Mouse (Mus musculus): ENCODE data around the gene Nfkbie. TPM values are rescaled to one million over a fixed set of nuclear protein-coding genes. Genes with fewer than 3 reads are reported as not detected.

Nfkbie gene
- polyA plus RNA-seq, 1 experiment from 2014 or later: 4.7 TPM

DNA sequence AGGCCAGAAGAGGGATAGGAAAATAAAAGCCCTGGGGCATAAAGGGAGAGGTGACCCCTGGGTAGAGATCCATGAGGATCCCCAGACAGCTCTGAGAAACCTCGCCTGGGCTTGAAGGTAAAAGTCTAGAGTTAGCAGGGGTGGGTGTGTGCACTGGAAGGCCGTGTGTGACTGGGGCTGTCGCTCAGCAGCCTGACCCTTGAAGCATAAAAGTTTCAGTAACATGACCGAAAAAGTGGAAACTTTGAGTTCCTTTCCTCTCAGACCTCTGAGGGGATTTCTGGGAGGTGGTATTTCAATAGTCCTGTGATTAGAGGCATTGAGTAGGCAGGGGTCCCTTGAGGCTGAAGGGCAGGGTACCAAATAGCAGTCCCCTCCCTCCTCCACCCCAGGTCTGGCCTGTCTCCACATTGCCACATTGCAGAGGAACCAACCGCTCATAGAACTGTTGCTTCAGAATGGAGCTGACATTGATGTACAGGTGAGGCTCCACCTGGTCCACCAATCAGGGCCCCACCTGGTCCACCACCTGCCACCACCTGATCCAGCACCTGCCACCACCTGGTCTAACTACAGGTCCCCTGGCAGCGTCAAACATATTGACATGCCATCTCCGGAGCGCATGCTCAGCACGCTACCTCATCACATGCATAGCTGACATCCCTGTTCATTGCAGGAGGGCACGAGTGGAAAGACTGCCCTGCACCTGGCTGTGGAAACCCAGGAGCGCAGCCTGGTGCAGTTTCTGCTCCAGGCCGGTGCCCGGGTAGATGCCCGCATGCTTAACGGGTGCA is 4.4 kb downstream of the Nfkbie start:
- Histone ChIP-seq H3K36me3 (ENCODE audit: control insufficient read depth, insufficient read depth, low read length) (no peaks in the 10 kb centered on the region), H3K4me2 (ENCODE audit: low read depth, low read length) (no peak overlapping the region), H3K4me3 (ENCODE audit: low read depth, low read length) (no peak overlapping the region), H3K27me3 (replicated peaks; ENCODE audit: control insufficient read depth, insufficient read depth, low read length) (peaks cover 12% of the 10 kb centered on the region), H3K9ac (ENCODE audit: low read depth, low read length) (no peak overlapping the region), H3K4me1 (ENCODE audit: control insufficient read depth, insufficient read depth, low read length) (peaks cover 15% of the 10 kb centered on the region), H3K27ac (replicated peaks; ENCODE audit: low read depth, low read length) (no peak overlapping the region), H3K9me3 (ENCODE audit: control insufficient read depth, low read length) (no peaks in the 10 kb centered on the region)
- ATAC-seq (ENCODE audit: low read depth) (no peak), DNase-seq (ENCODE audit: low spot score) (no peak)
- 84% methylated on average over 15 of the region's 15 CpGs for WGBS

DNA sequence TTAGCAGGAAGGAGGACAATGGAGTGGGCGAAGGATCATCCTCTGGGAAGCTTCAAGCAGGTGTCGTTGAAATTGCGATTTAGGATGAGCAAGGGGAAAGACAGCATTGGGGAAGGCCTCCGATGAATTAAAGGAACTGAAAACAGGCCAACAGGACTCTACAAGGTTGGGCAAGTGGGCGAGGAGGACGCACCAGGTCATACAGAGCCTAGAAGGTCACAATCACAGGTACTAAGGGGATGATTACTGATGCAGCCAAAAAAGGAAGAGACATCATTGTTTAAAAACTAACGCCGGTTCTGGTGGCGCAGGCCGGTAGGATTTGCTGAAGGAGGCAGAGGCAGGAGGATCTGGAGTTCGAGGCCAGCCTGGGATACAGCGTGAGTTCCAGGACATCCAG is 7.7 kb downstream of the Nfkbie start:
- 76% methylated on average over 12 of the region's 12 CpGs for WGBS
- peak overlapping the region; percentile 82; the same call in 1 of the 2 replicates for H3K9ac ChIP-seq (ENCODE audit: low read depth, low read length)
- peaks cover 32% of the 10 kb centered on the region for H3K36me3 ChIP-seq (ENCODE audit: control insufficient read depth, insufficient read depth, low read length)
- H3K27me3 ChIP-seq (replicated peaks; ENCODE audit: control insufficient read depth, insufficient read depth, low read length): no peaks in the 10 kb centered on the region
- no peaks in the 10 kb centered on the region for H3K9me3 ChIP-seq (ENCODE audit: control insufficient read depth, low read length)
- ATAC-seq (ENCODE audit: low read depth) (no peak), DNase-seq (ENCODE audit: low spot score) (no peak)
- peaks cover 10% of the 10 kb centered on the region for H3K4me1 ChIP-seq (ENCODE audit: control insufficient read depth, insufficient read depth, low read length)
- no peak overlapping the region for H3K27ac ChIP-seq (replicated peaks; ENCODE audit: low read depth, low read length)
- peak overlapping the region; percentile 62 for H3K4me3 ChIP-seq (ENCODE audit: low read depth, low read length)
- peak overlapping the region; percentile 93; the same call in 1 of the 2 replicates for H3K4me2 ChIP-seq (ENCODE audit: low read depth, low read length)

GRCm38 (mm10) chr17:45563655-45564530 is 8.4 kb downstream of the Nfkbie start, which contains the start of gene Slc35b2:
TSS of gene Slc35b2 (plus strand) at chr17:45563874.
- WGBS: 0% methylated on average over 19 of the region's 61 CpGs

DNA sequence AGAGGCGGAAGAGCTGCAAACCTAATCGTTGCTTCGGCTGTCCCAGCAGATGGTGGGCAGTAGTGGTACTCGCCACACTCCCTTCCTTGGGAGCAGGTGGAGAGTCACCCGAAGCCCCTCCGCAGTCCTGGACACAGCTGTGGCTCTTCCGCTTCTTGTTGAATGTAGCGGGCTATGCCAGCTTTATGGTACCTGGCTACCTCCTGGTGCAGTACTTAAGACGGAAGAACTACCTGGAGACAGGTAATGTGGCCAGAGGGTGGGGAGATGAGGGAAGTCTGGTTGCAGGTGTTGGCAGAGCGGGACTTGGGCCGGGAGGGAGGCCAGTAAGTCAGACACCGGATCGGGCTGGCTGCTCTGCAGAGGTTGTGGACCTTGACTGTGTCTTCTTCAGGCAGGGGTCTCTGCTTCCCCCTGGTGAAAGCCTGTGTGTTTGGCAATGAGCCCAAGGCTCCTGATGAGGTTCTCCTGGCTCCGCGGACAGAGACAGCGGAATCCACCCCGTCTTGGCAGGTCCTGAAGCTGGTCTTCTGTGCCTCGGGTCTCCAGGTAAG is 9.1 kb downstream of the Nfkbie start:
- Histone ChIP-seq H3K36me3 (ENCODE audit: control insufficient read depth, insufficient read depth, low read length) (peaks cover 46% of the 10 kb centered on the region), H3K4me2 (ENCODE audit: low read depth, low read length) (peak overlapping the region; percentile 93), H3K27me3 (replicated peaks; ENCODE audit: control insufficient read depth, insufficient read depth, low read length) (no peaks in the 10 kb centered on the region), H3K4me3 (ENCODE audit: low read depth, low read length) (peak overlapping the region; percentile 62), H3K4me1 (ENCODE audit: control insufficient read depth, insufficient read depth, low read length) (peaks cover 10% of the 10 kb centered on the region), H3K9me3 (ENCODE audit: control insufficient read depth, low read length) (no peaks in the 10 kb centered on the region), H3K9ac (ENCODE audit: low read depth, low read length) (peak overlapping the region; percentile 82), H3K27ac (replicated peaks; ENCODE audit: low read depth, low read length) (peak overlapping the region; percentile 73)
- WGBS: 4% methylated on average over 17 of the region's 18 CpGs
- no peak; the same call in 1 of the 2 replicates for ATAC-seq (ENCODE audit: low read depth)
- no peak for DNase-seq (ENCODE audit: low spot score)

More at GRCm38 (mm10) chr17:45563655-45564530, 8.4 kb downstream of the Nfkbie start, which contains the start of gene Slc35b2:
- Histone ChIP-seq H3K4me3 (ENCODE audit: low read depth, low read length) (peak within 1 kb of the TSS; percentile 62), H3K4me2 (ENCODE audit: low read depth, low read length) (peak within 1 kb of the TSS; percentile 93), H3K27ac (replicated peaks; ENCODE audit: low read depth, low read length) (peak within 1 kb of the TSS; percentile 73), H3K36me3 (ENCODE audit: control insufficient read depth, insufficient read depth, low read length) (peaks cover 38% of the 10 kb centered on the region), H3K9ac (ENCODE audit: low read depth, low read length) (peak within 1 kb of the TSS; percentile 82), H3K27me3 (replicated peaks; ENCODE audit: control insufficient read depth, insufficient read depth, low read length) (no peaks in the 10 kb centered on the region), H3K4me1 (ENCODE audit: control insufficient read depth, insufficient read depth, low read length) (peaks cover 10% of the 10 kb centered on the region), H3K9me3 (ENCODE audit: control insufficient read depth, low read length) (no peaks in the 10 kb centered on the region)
- DNase-seq (ENCODE audit: low spot score): peak; percentile 95
- peak; percentile 85 for ATAC-seq (ENCODE audit: low read depth)

DNA sequence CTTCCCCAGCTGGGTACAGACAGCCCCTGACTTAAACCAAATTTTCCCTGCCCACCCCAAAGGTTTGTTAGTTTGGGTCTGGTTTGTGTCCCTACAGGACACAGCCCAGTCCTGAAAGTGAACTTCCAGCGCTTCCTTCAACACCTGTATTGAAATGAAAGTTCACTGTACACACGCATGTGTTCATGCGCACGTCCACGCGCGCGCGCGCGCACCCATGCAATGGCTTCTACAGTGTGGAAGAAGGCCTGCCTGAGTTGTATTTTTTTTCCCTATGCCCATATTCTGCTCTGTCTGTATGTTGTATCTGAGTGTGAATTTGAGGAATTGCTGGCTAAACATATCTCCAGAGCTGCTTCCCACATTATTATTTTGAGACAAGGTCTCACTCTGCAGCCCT is 9.6 kb downstream of the Nfkbie start:
- peak overlapping the region; percentile 62 for H3K4me3 ChIP-seq (ENCODE audit: low read depth, low read length)
- WGBS: 92% methylated on average over 11 of the region's 11 CpGs
- H3K27me3 ChIP-seq (replicated peaks; ENCODE audit: control insufficient read depth, insufficient read depth, low read length): no peaks in the 10 kb centered on the region
- no peak for DNase-seq (ENCODE audit: low spot score)
- H3K27ac ChIP-seq (replicated peaks; ENCODE audit: low read depth, low read length): 0 out of 2 replicates have a peak overlapping the region, but pooled peaks have one; percentile 73
- peak overlapping the region; percentile 82 for H3K9ac ChIP-seq (ENCODE audit: low read depth, low read length)
- peaks cover 10% of the 10 kb centered on the region for H3K4me1 ChIP-seq (ENCODE audit: control insufficient read depth, insufficient read depth, low read length)
- H3K4me2 ChIP-seq (ENCODE audit: low read depth, low read length): peak overlapping the region; percentile 93
- no peak for ATAC-seq (ENCODE audit: low read depth)
- H3K9me3 ChIP-seq (ENCODE audit: control insufficient read depth, low read length): no peaks in the 10 kb centered on the region
- H3K36me3 ChIP-seq (ENCODE audit: control insufficient read depth, insufficient read depth, low read length): peaks cover 51% of the 10 kb centered on the region

DNA sequence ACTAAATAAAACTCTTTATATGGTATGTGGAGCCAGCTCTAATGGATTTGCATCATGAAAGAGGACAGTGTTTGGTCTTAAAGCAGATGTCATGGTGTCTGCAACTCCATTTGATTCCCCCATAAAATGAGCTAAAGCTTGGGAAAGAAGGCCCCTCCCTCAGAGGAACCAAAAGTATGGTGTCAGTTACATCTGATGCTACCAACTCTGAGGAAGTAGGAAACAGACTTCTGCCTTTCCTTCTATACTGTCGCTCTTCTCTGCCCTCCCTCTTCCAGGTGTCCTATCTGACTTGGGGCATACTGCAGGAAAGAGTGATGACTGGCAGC is 10.5 kb downstream of the Nfkbie start:
- peaks cover 59% of the 10 kb centered on the region for H3K36me3 ChIP-seq (ENCODE audit: control insufficient read depth, insufficient read depth, low read length)
- DNase-seq (ENCODE audit: low spot score) (no peak), ATAC-seq (ENCODE audit: low read depth) (no peak)
- H3K9me3 ChIP-seq (ENCODE audit: control insufficient read depth, low read length): no peaks in the 10 kb centered on the region
- H3K4me2 ChIP-seq (ENCODE audit: low read depth, low read length): no peak overlapping the region
- H3K4me3 ChIP-seq (ENCODE audit: low read depth, low read length): no peak overlapping the region
- H3K4me1 ChIP-seq (ENCODE audit: control insufficient read depth, insufficient read depth, low read length): peaks cover 10% of the 10 kb centered on the region
- no peak overlapping the region for H3K9ac ChIP-seq (ENCODE audit: low read depth, low read length)
- no peaks in the 10 kb centered on the region for H3K27me3 ChIP-seq (replicated peaks; ENCODE audit: control insufficient read depth, insufficient read depth, low read length)
- WGBS: 55% methylated on average over 1 of the region's 1 CpGs
- no peak overlapping the region for H3K27ac ChIP-seq (replicated peaks; ENCODE audit: low read depth, low read length)

DNA sequence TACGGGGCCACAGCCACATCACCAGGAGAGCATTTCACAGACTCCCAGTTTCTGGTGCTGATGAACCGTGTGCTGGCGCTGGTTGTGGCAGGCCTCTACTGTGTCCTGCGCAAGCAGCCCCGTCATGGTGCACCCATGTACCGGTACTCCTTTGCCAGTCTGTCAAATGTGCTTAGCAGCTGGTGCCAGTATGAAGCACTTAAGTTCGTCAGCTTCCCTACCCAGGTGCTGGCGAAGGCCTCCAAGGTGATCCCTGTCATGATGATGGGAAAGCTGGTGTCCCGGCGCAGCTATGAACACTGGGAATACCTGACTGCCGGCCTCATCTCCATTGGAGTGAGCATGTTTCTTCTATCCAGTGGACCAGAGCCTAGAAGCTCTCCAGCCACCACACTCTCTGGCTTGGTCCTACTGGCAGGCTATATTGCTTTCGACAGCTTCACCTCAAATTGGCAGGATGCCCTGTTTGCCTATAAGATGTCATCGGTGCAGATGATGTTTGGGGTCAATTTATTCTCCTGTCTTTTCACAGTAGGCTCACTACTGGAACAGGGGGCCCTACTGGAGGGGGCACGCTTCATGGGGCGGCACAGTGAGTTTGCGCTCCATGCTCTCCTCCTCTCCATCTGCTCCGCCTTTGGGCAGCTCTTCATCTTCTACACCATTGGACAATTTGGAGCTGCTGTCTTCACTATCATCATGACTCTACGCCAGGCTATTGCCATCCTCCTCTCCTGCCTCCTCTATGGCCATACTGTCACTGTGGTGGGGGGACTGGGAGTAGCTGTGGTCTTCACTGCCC is 11.1 kb downstream of the Nfkbie start:
- Histone ChIP-seq H3K4me3 (ENCODE audit: low read depth, low read length) (no peak overlapping the region), H3K27ac (replicated peaks; ENCODE audit: low read depth, low read length) (no peak overlapping the region), H3K9ac (ENCODE audit: low read depth, low read length) (no peak overlapping the region), H3K9me3 (ENCODE audit: control insufficient read depth, low read length) (no peaks in the 10 kb centered on the region), H3K27me3 (replicated peaks; ENCODE audit: control insufficient read depth, insufficient read depth, low read length) (no peaks in the 10 kb centered on the region), H3K4me2 (ENCODE audit: low read depth, low read length) (no peak overlapping the region), H3K36me3 (ENCODE audit: control insufficient read depth, insufficient read depth, low read length) (peaks cover 65% of the 10 kb centered on the region), H3K4me1 (ENCODE audit: control insufficient read depth, insufficient read depth, low read length) (peaks cover 11% of the 10 kb centered on the region)
- DNase-seq (ENCODE audit: low spot score) (no peak), ATAC-seq (ENCODE audit: low read depth) (peak; percentile 4; the same call in 1 of the 2 replicates)
- WGBS: 57% methylated on average over 18 of the region's 18 CpGs

GRCm38 (mm10) chr17:45567162-45567601 is 11.7 kb downstream of the Nfkbie start:
- no peak overlapping the region for H3K9ac ChIP-seq (ENCODE audit: low read depth, low read length)
- peak; percentile 1; the same call in 1 of the 2 replicates for ATAC-seq (ENCODE audit: low read depth)

More at GRCm38 (mm10) chr17:45567162-45567601, 11.7 kb downstream of the Nfkbie start:
- Histone ChIP-seq H3K4me2 (ENCODE audit: low read depth, low read length) (no peak overlapping the region), H3K27me3 (replicated peaks; ENCODE audit: control insufficient read depth, insufficient read depth, low read length) (no peaks in the 10 kb centered on the region), H3K4me1 (ENCODE audit: control insufficient read depth, insufficient read depth, low read length) (peaks cover 15% of the 10 kb centered on the region), H3K9me3 (ENCODE audit: control insufficient read depth, low read length) (no peaks in the 10 kb centered on the region), H3K4me3 (ENCODE audit: low read depth, low read length) (no peak overlapping the region), H3K27ac (replicated peaks; ENCODE audit: low read depth, low read length) (no peak overlapping the region), H3K36me3 (ENCODE audit: control insufficient read depth, insufficient read depth, low read length) (peaks cover 71% of the 10 kb centered on the region)
- no peak for DNase-seq (ENCODE audit: low spot score)
- 23% methylated on average over 4 of the region's 4 CpGs for WGBS

Measured in embryonic facial prominence, embryonic 14.5 days (tissue).